Mouse (Mus musculus) heart, adult 2 months (tissue): ENCODE results near the gene Klri1.

Experiments
- CTCF ChIP-seq: fragments of 200-600 bp; IDR thresholded peaks from 2 replicates; pipeline ENCODE4 v1.8.1; 2022; ENCODE audit warnings: antibody characterized with exemption, mild to moderate bottlenecking, moderate library complexity
- POLR2A ChIP-seq: fragments of 200-500 bp; IDR thresholded peaks from 2 replicates; pipeline ENCODE4 v1.6.1; 2011; ENCODE audit warnings: mild to moderate bottlenecking, low read depth, low read length, control low read depth; ENCODE audit not compliant: insufficient read depth

GRCm38 (mm10) chr6:129720487-129720886 lies 3.6 kb upstream of the Klri1 start:
- TF ChIP-seq CTCF (no peak), POLR2A (no peak)
